Mouse (Mus musculus) cortical plate, adult 2 months (tissue): ENCODE measurements around the gene Acad10.

Source experiments
- CTCF ChIP-seq: fragments of 200-500 bp; IDR thresholded peaks from 2 replicates; pipeline ENCODE4 v1.5.1; 2011; ENCODE audit warnings: mild to moderate bottlenecking, control low read depth, low read length; ENCODE audit not compliant: insufficient read depth; ENCODE audit errors: extremely low read depth
- POLR2A ChIP-seq: fragments of 200-500 bp; IDR thresholded peaks from 2 replicates; pipeline ENCODE4 v1.6.1; 2011; ENCODE audit warnings: mild to moderate bottlenecking, low read length, control low read depth; ENCODE audit not compliant: insufficient read depth; ENCODE audit errors: extremely low read depth

- TF ChIP-seq CTCF (no peak), POLR2A (no peak)
These were observed 44.4 kb upstream of the Acad10 start for GRCm38 (mm10) chr5:121704512-121705248.
